Mouse (Mus musculus): ENCODE results near the gene Kcnk3.

DNA sequence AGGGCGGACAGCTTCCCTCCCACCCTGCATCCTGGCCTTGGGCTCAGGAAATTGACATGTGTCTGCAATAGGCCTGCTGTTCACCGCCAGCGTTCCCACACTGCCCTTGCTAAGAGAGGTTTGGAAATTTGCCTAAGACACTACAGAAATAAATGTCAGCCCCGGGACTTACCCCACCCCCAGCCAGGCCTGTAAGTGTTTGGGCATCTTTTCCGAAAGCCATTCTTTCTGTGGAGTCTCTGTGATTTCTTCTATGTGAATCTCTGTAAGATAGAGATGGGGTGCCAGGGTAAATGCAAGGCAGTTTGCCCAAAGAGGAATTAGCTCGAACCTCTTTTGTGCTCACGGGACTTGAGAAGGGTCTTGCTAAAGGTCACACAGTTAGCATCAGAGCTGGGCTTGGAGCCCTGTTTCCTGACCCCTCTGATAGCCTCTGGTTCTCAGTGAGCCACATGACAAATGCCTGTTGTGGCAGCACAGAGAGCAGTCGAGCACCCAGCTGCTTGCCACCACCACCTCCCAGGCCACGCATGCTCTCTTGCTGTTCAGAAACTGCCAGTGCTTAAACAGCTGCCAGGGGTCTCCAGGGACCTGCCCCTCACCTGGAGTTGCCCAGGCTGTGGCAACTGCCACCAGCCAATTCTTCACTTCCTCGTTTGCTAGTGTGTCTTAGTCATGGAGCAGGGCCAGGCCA lies 6.0 kb downstream of the Kcnk3 start:
- TF ChIP-seq CTCF (IDR thresholded peaks at IDR 0.05; ENCODE audit: low read depth, low read length) (no peak), POLR2A (IDR thresholded peaks at IDR 0.05; ENCODE audit: insufficient read depth, low read length) (no peak), EP300 (IDR thresholded peaks at IDR 0.05; ENCODE audit: insufficient read depth, low read depth, low read length) (no peak)

Measured in ES-Bruce4 (cell line).